Mouse (Mus musculus) ES-Bruce4 (cell line): ENCODE measurements around the gene Traip. TPM values are rescaled to one million over a fixed set of nuclear protein-coding genes. Genes with fewer than 3 reads are reported as not detected.

Experiments used
- H3K27ac ChIP-seq: 2 replicates; pipeline ENCODE4 v1.5.1; 2012; ENCODE audit warnings: low read length, inconsistent platforms; ENCODE audit not compliant: insufficient read depth
- H3K27me3 ChIP-seq: 2 replicates; pipeline ENCODE4 v1.6.1; 2012; ENCODE audit warnings: mild to moderate bottlenecking, low read length, inconsistent platforms; ENCODE audit not compliant: control insufficient read depth, poor library complexity, insufficient read depth, severe bottlenecking
- H3K36me3 ChIP-seq: 2 replicates; pipeline ENCODE4 v1.6.1; 2012; ENCODE audit warnings: inconsistent platforms, mild to moderate bottlenecking, low read length, moderate library complexity; ENCODE audit not compliant: control insufficient read depth, poor library complexity, insufficient read depth, severe bottlenecking
- H3K4me1 ChIP-seq: one replicate; pipeline ENCODE4 v1.8.1; 2011; ENCODE audit warnings: low read length; ENCODE audit not compliant: control insufficient read depth, insufficient read depth
- H3K4me3 ChIP-seq: 2 replicates; pipeline ENCODE4 v1.5.1; 2011; ENCODE audit warnings: low read depth, mild to moderate bottlenecking, low read length
- H3K9ac ChIP-seq: 2 replicates; pipeline ENCODE4 v1.6.1; 2012; ENCODE audit warnings: low read depth, mild to moderate bottlenecking, inconsistent platforms; ENCODE audit not compliant: poor library complexity, severe bottlenecking
- H3K9me3 ChIP-seq: replicated peaks from 2 replicates; pipeline ENCODE4 v1.6.1; 2012; ENCODE audit warnings: mild to moderate bottlenecking, low read length, inconsistent platforms; ENCODE audit not compliant: control insufficient read depth, poor library complexity, insufficient read depth, severe bottlenecking
- CTCF ChIP-seq: IDR thresholded peaks from one replicate; pipeline ENCODE4 v1.8.1; 2011; ENCODE audit warnings: low read depth, low read length
- EP300 ChIP-seq: IDR thresholded peaks from 2 replicates; pipeline ENCODE4 v1.6.1; 2011; ENCODE audit warnings: low read depth, low read length; ENCODE audit not compliant: insufficient read depth
- POLR2A ChIP-seq: IDR thresholded peaks from one replicate; pipeline ENCODE4 v1.8.1; 2011; ENCODE audit warnings: low read length; ENCODE audit not compliant: insufficient read depth
- polyA plus RNA-seq: library from polyadenylated mRNA; stranded (reverse); fragments of >200 nt; gene quantifications from 2 replicates; pipeline ENCODE4 v1.2.4, GENCODE M21; 2011; ENCODE audit warnings: low read depth; ENCODE audit not compliant: missing spikeins, insufficient read depth, insufficient read length

The Traip gene
- 17.2 and 20.4 TPM in 2 replicates for polyA plus RNA-seq

- no peaks in the 10 kb centered on the region for H3K27me3 ChIP-seq
- H3K9me3 ChIP-seq = no peaks in the 10 kb centered on the region
- H3K9ac ChIP-seq = peak within 1 kb of the TSS; percentile 11; the same call in 1 of the 2 replicates
- TF ChIP-seq POLR2A (no peak), EP300 (no peak)
- H3K4me1 ChIP-seq = no peaks in the 10 kb centered on the region
- peak within 1 kb of the TSS; percentile 64 for H3K4me3 ChIP-seq
- H3K36me3 ChIP-seq = no peaks in the 10 kb centered on the region
- no peak within 1 kb of the TSS for H3K27ac ChIP-seq
Observed at GRCm38 (mm10) chr9:107949922-107950235, at the start of gene Traip. Gene Traip, plus strand, starts transcription at chr9:107950136.

- H3K9ac ChIP-seq = peak overlapping the region; percentile 19
- H3K9me3 ChIP-seq = no peaks in the 10 kb centered on the region
- H3K27ac ChIP-seq = no peak overlapping the region
- H3K4me3 ChIP-seq = peak overlapping the region; percentile 71
- TF ChIP-seq POLR2A (no peak), EP300 (peak; percentile 67; the same call in 1 of the 2 replicates), CTCF (peak; percentile 97)
- H3K4me1 ChIP-seq = peaks cover 3% of the 10 kb centered on the region
- H3K36me3 ChIP-seq = no peaks in the 10 kb centered on the region
- H3K27me3 ChIP-seq = no peaks in the 10 kb centered on the region
Observed at GRCm38 (mm10) chr9:107900840-107901626, 48.9 kb upstream of the Traip start.

- no peaks in the 10 kb centered on the region for H3K36me3 ChIP-seq
- H3K27ac ChIP-seq = no peak overlapping the region
- no peak overlapping the region for H3K9ac ChIP-seq
- no peaks in the 10 kb centered on the region for H3K9me3 ChIP-seq
- H3K4me3 ChIP-seq = peak overlapping the region; percentile 71
- peak; percentile 5 for TF ChIP-seq CTCF
- no peak for TF ChIP-seq EP300
- no peak for TF ChIP-seq POLR2A
- H3K27me3 ChIP-seq = no peaks in the 10 kb centered on the region
- peaks cover 3% of the 10 kb centered on the region for H3K4me1 ChIP-seq
Observed at GRCm38 (mm10) chr9:107901627-107901914, 48.4 kb upstream of the Traip start.

- TF ChIP-seq CTCF (peak; percentile 97), EP300 (no peak)
- H3K4me1 ChIP-seq = peaks cover 4% of the 10 kb centered on the region
- H3K9ac ChIP-seq = no peak overlapping the region
- no peak overlapping the region for H3K4me3 ChIP-seq
- H3K27me3 ChIP-seq = no peaks in the 10 kb centered on the region
- no peaks in the 10 kb centered on the region for H3K9me3 ChIP-seq
- no peak overlapping the region for H3K27ac ChIP-seq
- no peaks in the 10 kb centered on the region for H3K36me3 ChIP-seq
Observed at GRCm38 (mm10) chr9:107904726-107905125, 45.2 kb upstream of the Traip start.

DNA sequence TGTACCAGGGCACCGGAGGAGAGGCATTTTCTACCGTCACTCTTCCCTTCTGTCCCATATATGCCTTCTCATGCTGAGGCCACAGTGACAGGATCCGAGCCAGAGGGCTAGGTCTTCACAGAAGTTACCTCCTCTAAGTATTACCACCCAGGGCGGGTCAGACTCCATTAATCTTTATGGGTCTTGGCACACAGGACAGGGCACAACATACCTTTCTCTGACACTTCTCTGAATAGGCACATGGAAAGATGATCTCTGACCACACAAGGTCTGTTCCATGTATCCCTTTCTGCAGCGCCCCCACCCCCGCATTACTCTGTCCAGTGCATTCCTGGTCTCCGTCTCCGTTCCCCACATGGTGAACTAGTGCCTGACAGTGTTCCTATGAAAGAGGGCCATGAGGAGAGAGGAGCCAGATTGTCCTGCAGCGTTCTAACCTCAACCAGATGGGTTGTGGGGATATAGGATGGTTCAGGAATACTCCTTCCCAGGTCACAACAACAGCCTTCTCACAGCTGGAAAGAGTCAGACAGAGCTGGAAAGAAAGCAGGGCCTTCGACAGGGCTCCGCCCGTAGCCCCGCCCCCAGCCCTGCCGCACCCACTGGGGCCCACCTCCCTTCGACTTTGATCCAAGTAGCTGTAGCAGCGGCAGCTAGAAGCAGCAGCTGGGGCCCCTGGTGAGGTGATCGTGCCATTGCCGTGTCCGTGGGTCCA is 43.5 kb upstream of the Traip start, which contains the start of gene Mst1r:
TSS of gene Mst1r (plus strand) at position 622 of the 715 bp plus-strand sequence.
- Histone ChIP-seq H3K9me3 (no peaks in the 10 kb centered on the region), H3K9ac (peak within 1 kb of the TSS; percentile 32; the same call in 1 of the 2 replicates), H3K36me3 (no peaks in the 10 kb centered on the region), H3K4me3 (peak within 1 kb of the TSS; percentile 67), H3K4me1 (peaks cover 2% of the 10 kb centered on the region), H3K27me3 (no peaks in the 10 kb centered on the region), H3K27ac (no peak within 1 kb of the TSS)
- TF ChIP-seq POLR2A (no peak), CTCF (no peak), EP300 (no peak)
